Mouse (Mus musculus) midbrain, postnatal 0 days (tissue): ENCODE measurements around the gene Sergef. TPM values are rescaled to one million over a fixed set of nuclear protein-coding genes. Genes with fewer than 3 reads are reported as not detected.
A peak's percentile ranks its signal among the peaks of the same experiment; 100 is the strongest.

ENCODE experiments used
- ATAC-seq: fragments of 200-750 bp; cut with Nextera tagmentation; 2 replicates; pipeline ENCODE4 v1.8.0; 2017; ENCODE audit warnings: moderate number of reproducible peaks, mild to moderate bottlenecking, moderate TSS enrichment, moderate library complexity; ENCODE audit not compliant: low FRiP score
- DNase-seq: peaks from one replicate; pipeline ENCODE4 v3.0.0-alpha.2; 2015; ENCODE audit warnings: low spot score
- H3K27ac ChIP-seq: fragments of 300-500 bp; sonication (generic); 2 replicates; pipeline ENCODE4 v1.5.1; 2014; ENCODE audit warnings: low read depth, mild to moderate bottlenecking, low read length, mixed read lengths
- H3K27me3 ChIP-seq: fragments of 300-500 bp; sonication (generic); 2 replicates; pipeline ENCODE4 v1.6.1; 2014; ENCODE audit warnings: low read length, control low read depth, mixed read lengths; ENCODE audit not compliant: insufficient read depth
- H3K36me3 ChIP-seq: fragments of 300-500 bp; sonication (generic); 2 replicates; pipeline ENCODE4 v1.6.1; 2014; ENCODE audit warnings: low read length, control low read depth, mixed read lengths; ENCODE audit not compliant: insufficient read depth
- H3K4me1 ChIP-seq: fragments of 300-500 bp; sonication (generic); 2 replicates; pipeline ENCODE4 v1.6.1; 2014; ENCODE audit warnings: mild to moderate bottlenecking, control low read depth, antibody characterized with exemption, low read length, mixed read lengths; ENCODE audit not compliant: insufficient read depth
- H3K4me2 ChIP-seq: fragments of 300-500 bp; sonication (generic); 2 replicates; pipeline ENCODE4 v1.6.1; 2014; ENCODE audit warnings: low read depth, mild to moderate bottlenecking, low read length, mixed read lengths; ENCODE audit not compliant: poor library complexity, severe bottlenecking
- H3K4me3 ChIP-seq: fragments of 300-500 bp; sonication (generic); 2 replicates; pipeline ENCODE4 v1.5.1; 2014; ENCODE audit warnings: low read depth, mild to moderate bottlenecking, low read length, moderate library complexity
- H3K9ac ChIP-seq: fragments of 300-500 bp; sonication (generic); replicated peaks from 2 replicates; pipeline ENCODE4 v1.6.1; 2014; ENCODE audit warnings: mild to moderate bottlenecking, low read length, moderate library complexity, mixed read lengths; ENCODE audit not compliant: poor library complexity, severe bottlenecking
- H3K9me3 ChIP-seq: fragments of 300-500 bp; sonication (generic); 2 replicates; pipeline ENCODE4 v1.6.1; 2016; ENCODE audit warnings: low read length, control low read depth
- CTCF ChIP-seq: IDR thresholded peaks from 2 replicates; pipeline ENCODE4 v1.5.1; 2016; ENCODE audit warnings: antibody characterized with exemption, mild to moderate bottlenecking
- WGBS: fragments of 180-500 bp; shearing (Covaris S2); extraction: QIAGEN DNeasy Blood & Tissue Kit; methylation state at CpG from one replicate; pipeline ENCODE4 v1.1.7; 2014; 5-methylcytosine and 5-hydroxymethylcytosine counted together
- polyA plus RNA-seq: library from polyadenylated mRNA; unstranded; fragments of >200 nt; fragmentation: Nextera tagmentation; extraction: Ambion mirVana; gene quantifications from 2 replicates; pipeline ENCODE4 v1.2.1, GENCODE M21; 2015
- total RNA-seq: library from RNA; depleted of rRNA; stranded (reverse); fragments of >200 nt; gene quantifications from 2 replicates; pipeline ENCODE4 v1.2.3, GENCODE M21; 2014

The Sergef gene
- total and polyA plus RNA-seq, 2 experiments from 2014 or later: 47.5 to 50.9 TPM

GRCm38 (mm10) chr7:46519148-46519547 lies 120.5 kb downstream of the Sergef start:
- TF ChIP-seq CTCF: no peak
- H3K4me1 ChIP-seq: peaks cover 5% of the 10 kb centered on the region; the same call in 1 of the 2 replicates
- ATAC-seq (no peak), DNase-seq (no peak)
- H3K27ac ChIP-seq: no peak overlapping the region
- 52% methylated on average over 11 of the region's 11 CpGs for WGBS
- no peaks in the 10 kb centered on the region for H3K36me3 ChIP-seq
- no peaks in the 10 kb centered on the region for H3K9me3 ChIP-seq
- no peaks in the 10 kb centered on the region for H3K27me3 ChIP-seq
- H3K9ac ChIP-seq: no peak overlapping the region
- H3K4me3 ChIP-seq: no peak overlapping the region
- H3K4me2 ChIP-seq: no peak overlapping the region

- 55% methylated on average over 5 of the region's 5 CpGs for WGBS
- no peak overlapping the region for H3K4me3 ChIP-seq
- no peak overlapping the region for H3K9ac ChIP-seq
These were observed 122.4 kb downstream of the Sergef start for GRCm38 (mm10) chr7:46517158-46517557.

GRCm38 (mm10) chr7:46515960-46516359 lies 123.6 kb downstream of the Sergef start:
- no peak overlapping the region for H3K4me2 ChIP-seq
- no peak overlapping the region for H3K9ac ChIP-seq
- H3K9me3 ChIP-seq: no peaks in the 10 kb centered on the region
- no peak for ATAC-seq
- 84% methylated on average over 5 of the region's 5 CpGs for WGBS
- no peaks in the 10 kb centered on the region for H3K36me3 ChIP-seq
- peak; percentile 53 for TF ChIP-seq CTCF
- H3K27me3 ChIP-seq: no peaks in the 10 kb centered on the region
- H3K4me1 ChIP-seq: peaks cover 5% of the 10 kb centered on the region
- H3K4me3 ChIP-seq: no peak overlapping the region
- DNase-seq: no peak
- no peak overlapping the region for H3K27ac ChIP-seq

More at GRCm38 (mm10) chr7:46517158-46517557, 122.4 kb downstream of the Sergef start:
- no peak for DNase-seq
- Histone ChIP-seq H3K27ac (no peak overlapping the region), H3K4me1 (peaks cover 5% of the 10 kb centered on the region; the same call in 1 of the 2 replicates), H3K9me3 (no peaks in the 10 kb centered on the region), H3K27me3 (no peaks in the 10 kb centered on the region), H3K4me2 (no peak overlapping the region), H3K36me3 (no peaks in the 10 kb centered on the region)
- no peak for TF ChIP-seq CTCF
- no peak for ATAC-seq

DNA sequence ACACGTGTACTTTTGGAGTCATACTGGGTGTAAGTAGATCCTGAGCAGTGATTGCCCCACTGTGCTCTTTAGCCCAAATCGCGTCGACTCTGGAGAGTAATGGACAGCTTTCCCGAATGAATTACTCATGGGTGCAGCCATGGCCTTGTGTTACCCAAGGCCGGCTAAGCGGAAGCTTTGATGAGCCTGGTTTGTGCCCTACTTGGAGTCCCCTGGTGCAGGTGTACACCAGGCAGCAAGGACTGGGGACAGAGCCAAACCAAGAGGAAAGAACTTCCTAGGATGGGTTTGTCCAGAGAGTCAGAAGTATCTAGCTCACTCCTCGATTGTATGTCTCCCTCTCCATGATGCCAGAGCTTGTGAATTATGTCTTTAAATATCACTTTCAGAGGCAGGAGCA lies 124.6 kb downstream of the Sergef start:
- Histone ChIP-seq H3K27me3 (no peaks in the 10 kb centered on the region), H3K4me2 (no peak overlapping the region), H3K4me3 (no peak overlapping the region), H3K9me3 (no peaks in the 10 kb centered on the region), H3K27ac (no peak overlapping the region), H3K4me1 (peaks cover 8% of the 10 kb centered on the region), H3K9ac (no peak overlapping the region), H3K36me3 (no peaks in the 10 kb centered on the region)
- WGBS: 94% methylated on average over 8 of the region's 8 CpGs
- TF ChIP-seq CTCF: no peak
- DNase-seq (no peak), ATAC-seq (no peak)

- ATAC-seq (no peak), DNase-seq (peak; percentile 52)
- no peak overlapping the region for H3K9ac ChIP-seq
- no peaks in the 10 kb centered on the region for H3K36me3 ChIP-seq
- H3K27me3 ChIP-seq: no peaks in the 10 kb centered on the region
- 77% methylated on average over 8 of the region's 8 CpGs for WGBS
- no peak overlapping the region for H3K4me2 ChIP-seq
- TF ChIP-seq CTCF: no peak
- no peak overlapping the region for H3K4me3 ChIP-seq
- peaks cover 3% of the 10 kb centered on the region for H3K4me1 ChIP-seq
- H3K9me3 ChIP-seq: no peaks in the 10 kb centered on the region
- no peak overlapping the region for H3K27ac ChIP-seq
These were observed 126.0 kb downstream of the Sergef start for GRCm38 (mm10) chr7:46513562-46513961.

DNA sequence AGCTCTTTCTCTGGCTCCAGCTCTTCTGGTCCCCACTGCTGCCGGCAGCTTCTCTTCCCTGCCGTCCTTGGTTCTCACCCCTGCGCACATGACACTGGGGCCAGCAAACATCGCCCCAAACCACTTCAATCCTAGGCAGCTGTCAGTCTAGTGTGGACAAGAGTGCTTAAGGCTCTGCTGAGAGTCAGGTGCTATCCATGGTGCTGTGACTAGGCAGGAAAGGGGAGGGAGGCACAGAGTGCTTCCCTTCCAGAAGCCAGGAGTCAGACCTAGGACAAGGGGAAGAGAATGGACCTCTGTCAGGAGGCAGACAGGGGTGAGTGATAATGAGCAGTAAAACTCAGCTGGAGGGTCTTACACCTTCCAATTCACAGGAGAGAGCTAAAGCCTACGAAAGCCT lies 126.8 kb downstream of the Sergef start:
- Histone ChIP-seq H3K27me3 (no peaks in the 10 kb centered on the region), H3K4me1 (peaks cover 3% of the 10 kb centered on the region), H3K36me3 (no peaks in the 10 kb centered on the region), H3K9me3 (no peaks in the 10 kb centered on the region), H3K27ac (no peak overlapping the region; the same call in 1 of the 2 replicates), H3K4me3 (no peak overlapping the region), H3K4me2 (no peak overlapping the region), H3K9ac (no peak overlapping the region)
- DNase-seq (no peak), ATAC-seq (no peak)
- no peak for TF ChIP-seq CTCF
- 75% methylated on average over 5 of the region's 5 CpGs for WGBS
